Mouse (Mus musculus) WW6 (cell line): ENCODE measurements around the gene 1500009C09Rik.

Experiments
- DNase-seq: peaks from one replicate; pipeline ENCODE4 v3.0.0-alpha.2; 2013; ENCODE audit warnings: low read depth, low spot score

Gene 1500009C09Rik

DNA sequence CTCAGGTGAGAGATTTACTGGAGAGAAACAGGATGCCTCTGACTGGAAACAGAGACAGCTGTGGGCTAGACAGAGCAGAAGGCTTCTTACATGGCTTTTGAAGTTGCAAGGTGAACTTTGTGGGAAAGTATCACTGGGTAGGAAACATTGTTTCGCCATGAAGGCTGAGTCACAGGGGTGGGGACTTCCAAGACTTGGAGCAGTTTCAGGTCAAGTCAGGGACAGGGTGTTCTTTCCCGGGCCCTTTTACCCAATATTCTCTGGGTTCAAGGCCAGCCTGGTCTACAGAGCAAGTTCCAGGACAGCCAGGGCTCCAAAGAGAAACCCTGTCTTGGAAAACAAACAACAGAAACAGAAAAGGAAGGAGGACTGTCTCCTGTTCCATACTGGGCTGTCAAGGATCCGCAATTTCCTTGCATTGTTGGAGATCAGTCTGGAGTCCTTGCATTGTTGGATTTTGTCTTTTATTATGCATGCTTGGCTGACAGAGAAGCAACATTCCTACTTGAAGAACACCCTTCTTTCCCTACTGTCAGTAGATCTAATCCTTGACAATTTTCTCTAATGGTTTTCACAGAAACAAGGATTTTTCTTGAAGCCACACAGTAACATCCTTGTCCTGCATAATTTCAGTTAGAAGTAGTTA lies 4.9 kb upstream of the 1500009C09Rik start:
- DNase-seq = no peak

DNA sequence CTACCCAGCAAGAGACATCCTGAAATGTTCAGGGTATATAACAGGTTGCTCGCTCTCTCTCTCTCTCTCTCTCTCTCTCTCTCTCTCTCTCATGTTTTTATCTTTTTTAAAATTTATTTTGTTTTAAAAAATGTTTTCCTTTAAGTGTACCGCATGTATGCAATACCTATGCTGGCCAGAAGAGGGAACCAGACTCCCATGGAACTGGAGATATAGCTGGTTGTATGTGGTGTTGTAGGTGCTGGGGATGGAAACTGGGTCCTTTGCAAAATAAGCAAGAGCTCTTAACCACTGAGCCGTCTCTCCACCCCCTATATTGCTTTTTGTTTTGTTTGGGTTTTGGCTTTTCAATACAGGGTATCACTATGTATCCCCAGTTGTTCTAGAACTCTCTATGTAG lies 618 bp upstream of the 1500009C09Rik start:
- DNase-seq = no peak

GRCm38 (mm10) chr15:82255248-82255647 lies 3.1 kb downstream of the 1500009C09Rik start:
- DNase-seq = no peak

- no peak for DNase-seq
These were observed 3.8 kb downstream of the 1500009C09Rik start for GRCm38 (mm10) chr15:82255944-82256383.

- DNase-seq = peak; percentile 88
These were observed 7.3 kb downstream of the 1500009C09Rik start for GRCm38 (mm10) chr15:82259510-82259909.

- DNase-seq = no peak
These were observed 14.2 kb downstream of the 1500009C09Rik start for GRCm38 (mm10) chr15:82266356-82266755.

DNA sequence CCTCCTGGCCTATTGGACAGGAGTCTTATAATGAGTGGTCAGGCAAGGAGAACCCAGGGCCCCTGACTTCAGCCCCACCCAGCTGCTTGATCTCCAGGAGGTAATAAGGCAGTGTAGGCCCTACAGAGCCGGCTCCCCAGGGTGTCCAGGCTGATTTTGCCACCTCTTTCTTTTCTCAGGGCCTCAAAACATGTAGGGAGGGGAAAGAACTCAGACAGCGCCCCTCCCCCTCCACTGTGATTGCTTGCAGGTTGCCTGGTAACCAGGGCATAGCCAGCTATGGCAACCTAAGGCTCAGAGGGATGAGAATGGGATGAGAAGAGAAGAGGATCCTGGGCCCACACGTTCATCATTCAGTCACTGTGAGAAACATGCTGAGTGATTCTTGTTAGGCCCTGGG lies 16.0 kb downstream of the 1500009C09Rik start:
- DNase-seq = no peak

- DNase-seq = no peak
These were observed 16.6 kb downstream of the 1500009C09Rik start for GRCm38 (mm10) chr15:82268783-82269182.

DNA sequence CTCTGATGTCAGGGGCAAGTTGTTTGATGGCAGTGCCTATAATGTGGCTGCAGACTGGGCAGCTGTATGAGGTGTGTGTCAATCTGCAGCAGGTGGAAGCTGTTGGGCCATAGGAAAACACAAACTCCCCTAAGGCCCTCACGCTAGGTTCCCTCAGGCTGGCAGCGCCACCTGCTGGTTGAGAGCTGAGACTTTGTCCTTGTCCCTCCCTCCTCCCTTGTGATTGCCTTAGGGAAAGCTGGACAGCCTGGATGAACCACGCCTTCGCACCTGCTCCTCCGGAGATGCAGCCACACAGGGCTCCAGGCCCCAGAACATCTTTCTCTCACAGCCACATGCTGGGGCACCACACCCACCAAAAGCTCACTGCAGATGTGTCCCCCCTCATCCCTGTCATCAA lies 19.0 kb downstream of the 1500009C09Rik start:
- DNase-seq = no peak

GRCm38 (mm10) chr15:82272295-82272694 lies 20.1 kb downstream of the 1500009C09Rik start:
- DNase-seq = no peak

DNA sequence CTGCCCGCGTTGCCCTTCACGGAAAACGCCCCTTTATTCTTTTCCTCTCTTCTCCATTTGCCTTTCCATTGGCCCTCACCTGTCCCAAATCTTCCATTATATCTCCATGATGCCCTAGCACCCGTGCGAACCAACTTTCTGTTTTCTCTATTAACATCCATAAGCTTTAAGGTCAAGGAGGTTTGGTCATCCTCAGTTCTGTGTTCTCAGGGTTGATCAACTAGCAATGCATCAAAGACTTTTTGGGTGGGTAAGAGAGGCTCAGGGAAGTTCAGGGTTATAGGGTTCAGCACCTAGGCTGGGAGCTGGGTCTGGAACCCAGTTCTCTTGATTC lies 22.4 kb downstream of the 1500009C09Rik start, which contains the start of gene Sept3:
Sept3 (plus strand) TSS at position 301 of the 334 bp plus-strand sequence.
- DNase-seq = no peak

DNA sequence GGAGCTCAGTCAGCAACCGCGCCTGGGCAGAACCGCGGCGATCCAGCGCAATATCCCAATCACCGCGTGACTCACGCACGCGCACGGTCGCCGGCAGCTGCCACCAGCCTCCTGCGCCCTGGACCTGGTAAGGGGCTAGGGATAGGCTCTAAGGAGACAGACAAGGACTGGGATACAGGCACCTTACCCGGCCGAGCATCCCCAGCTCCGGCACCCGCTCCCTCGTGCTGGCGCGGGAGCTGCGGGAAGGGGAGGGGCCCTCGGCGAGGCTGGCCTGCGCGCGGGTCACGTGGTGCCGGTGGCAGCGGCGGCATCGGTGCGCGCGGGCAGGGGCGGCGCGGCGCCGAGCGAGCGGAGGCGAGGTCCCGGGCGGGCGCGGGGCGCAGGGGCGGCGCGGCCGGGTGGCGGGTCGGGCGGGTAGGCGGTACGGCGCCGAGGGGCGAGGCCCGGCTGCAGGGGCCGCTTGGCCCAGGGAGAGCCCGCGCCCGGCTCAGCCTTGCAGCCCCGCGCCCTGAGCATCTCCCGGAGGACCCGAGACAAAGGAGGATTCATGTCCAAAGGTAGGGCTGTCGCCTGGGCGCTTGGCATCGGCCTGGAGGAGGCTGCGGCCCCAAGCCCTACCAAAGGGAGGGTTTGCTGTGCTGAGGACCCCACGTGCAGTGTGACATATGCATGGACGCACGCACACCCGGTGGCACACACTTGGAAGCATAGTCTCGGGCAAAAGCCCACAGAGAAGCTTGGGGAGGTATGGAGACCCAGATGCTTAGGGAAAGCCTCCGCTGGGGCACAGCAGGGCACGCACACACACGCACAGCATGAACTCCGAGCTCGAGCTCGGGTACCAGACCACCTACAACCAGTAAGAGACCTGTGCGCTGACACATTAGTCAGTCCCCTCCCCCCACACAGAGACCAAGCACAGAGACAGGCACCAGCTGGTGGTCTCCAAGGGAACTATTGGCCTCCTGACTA lies 23.0 kb downstream of the 1500009C09Rik start:
- DNase-seq = no peak

GRCm38 (mm10) chr15:82277591-82277990 lies 25.4 kb downstream of the 1500009C09Rik start:
- no peak for DNase-seq

DNA sequence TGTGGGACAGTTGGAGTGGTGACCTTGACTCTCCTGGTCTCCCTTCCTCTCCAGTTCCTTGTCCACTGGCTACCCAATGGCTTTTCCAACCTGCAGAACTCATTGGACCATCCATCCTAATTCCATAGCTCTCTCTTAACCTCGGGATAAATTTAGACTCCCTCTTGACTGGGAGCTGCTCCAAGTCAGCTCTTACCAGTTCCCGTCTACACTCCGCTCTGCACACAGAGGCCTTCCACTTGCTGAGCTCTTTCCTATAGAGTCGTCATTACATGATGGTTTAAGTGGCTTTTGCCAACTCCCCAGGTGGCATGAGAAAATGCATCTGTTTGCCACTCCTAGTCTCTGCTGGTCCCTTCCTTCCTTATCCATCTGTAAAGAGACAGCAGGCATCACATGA lies 28.4 kb downstream of the 1500009C09Rik start:
- DNase-seq = no peak

DNA sequence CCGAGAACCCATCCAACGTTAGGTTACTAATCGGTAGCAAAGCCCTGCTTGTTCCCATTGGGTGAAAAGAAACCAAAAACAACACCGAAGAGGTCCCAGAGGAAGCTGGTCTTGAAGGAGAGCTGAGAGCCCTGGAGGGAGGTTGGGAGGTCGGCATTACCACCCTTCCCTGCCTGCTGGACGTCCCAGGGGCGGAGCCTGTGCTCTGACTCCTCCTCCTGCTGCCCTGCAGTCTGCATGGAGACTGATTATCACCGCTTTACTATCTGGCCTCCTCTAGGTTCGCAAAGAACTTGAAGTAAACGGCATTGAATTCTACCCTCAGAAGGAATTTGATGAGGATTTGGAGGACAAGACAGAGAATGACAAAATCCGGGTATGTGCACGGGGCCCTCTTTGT lies 34.0 kb downstream of the 1500009C09Rik start:
- DNase-seq = no peak

DNA sequence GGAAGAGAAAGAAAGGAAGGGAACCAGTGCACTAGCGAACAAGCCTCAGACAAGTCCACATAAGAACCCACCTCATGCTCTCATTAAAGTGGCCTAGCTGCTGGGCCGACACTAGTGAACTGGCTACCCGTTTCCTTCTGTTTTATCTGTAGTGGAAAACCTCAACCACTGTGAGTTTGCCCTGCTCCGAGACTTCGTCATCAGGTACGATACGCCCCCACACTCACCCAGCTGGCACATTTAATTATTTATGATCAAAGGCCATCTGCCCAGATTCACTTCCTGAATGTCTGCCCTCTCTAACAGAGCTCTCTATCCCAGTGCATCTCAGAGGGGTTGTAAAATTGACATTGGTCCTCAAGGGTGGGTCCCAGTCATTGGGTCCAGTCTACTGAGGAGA lies 38.1 kb downstream of the 1500009C09Rik start:
- DNase-seq = no peak

GRCm38 (mm10) chr15:82292851-82293250 lies 40.7 kb downstream of the 1500009C09Rik start:
- no peak for DNase-seq

DNA sequence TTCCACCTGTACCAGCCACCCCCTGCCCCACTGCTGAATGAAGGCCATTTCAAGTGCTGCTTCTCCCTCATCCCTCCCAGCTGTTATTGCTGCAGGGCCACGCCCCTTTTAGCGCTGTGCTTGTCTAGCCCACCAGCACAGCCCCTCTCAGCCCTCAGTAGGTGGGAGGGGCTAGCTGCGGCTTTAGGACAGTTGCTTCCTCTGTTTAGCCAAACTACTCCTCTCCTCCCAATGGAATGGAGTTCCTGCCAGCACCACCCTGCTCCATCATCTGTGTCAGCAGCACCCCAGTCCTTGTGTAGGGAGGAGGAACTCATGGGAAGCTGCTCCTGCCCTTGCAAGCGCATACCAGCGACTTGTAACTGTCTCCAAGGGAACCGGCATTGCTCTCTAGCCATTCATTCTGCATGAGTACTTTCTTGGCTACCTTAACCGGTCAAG lies 41.1 kb downstream of the 1500009C09Rik start:
- DNase-seq = no peak

- no peak for DNase-seq
These were observed 41.9 kb downstream of the 1500009C09Rik start for GRCm38 (mm10) chr15:82294059-82294458.

GRCm38 (mm10) chr15:82298764-82299561 lies 46.8 kb downstream of the 1500009C09Rik start, which contains the start of gene Wbp2nl:
Gene Wbp2nl (plus strand): TSS chr15:82298954.
- peak; percentile 33 for DNase-seq

DNA sequence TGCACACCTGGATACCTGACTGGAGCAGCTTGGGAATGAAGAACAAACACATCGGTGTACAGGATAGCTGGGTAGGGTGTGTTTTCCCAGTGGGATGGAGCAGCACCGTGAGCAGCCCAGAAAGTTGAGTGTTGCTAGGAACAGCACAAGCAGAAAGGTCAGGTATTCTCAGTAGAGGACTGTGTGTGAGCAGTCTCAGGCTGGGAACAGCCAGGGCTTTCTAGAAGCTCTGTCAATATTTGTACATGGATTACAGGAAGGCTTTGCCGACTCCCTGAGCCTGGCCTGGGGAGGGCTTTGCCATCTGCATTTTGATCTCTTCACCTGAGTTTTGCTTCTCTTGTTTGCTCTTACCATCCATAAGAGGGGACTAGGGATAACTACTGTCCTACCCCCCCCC lies 54.9 kb downstream of the 1500009C09Rik start:
- DNase-seq = no peak

DNA sequence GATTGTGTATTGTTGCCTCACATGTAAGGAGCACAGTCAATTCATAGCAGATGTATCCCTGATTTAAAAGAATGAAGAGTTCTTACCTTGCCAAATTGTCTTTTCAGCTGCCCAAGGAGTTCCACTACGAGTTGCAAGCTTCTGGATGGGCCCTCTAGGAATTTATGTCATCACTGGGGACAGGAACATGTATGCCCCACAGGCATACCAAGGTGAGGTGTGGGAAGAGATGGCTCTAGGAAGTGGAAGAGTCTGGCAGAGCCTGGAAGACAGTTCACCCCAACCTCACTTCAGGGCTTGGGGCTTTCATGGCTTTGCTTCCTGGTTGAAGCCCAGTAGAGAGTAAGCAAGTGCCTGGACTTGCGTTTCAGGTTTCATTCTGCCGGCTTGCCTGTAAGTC lies 56.2 kb downstream of the 1500009C09Rik start:
- no peak for DNase-seq
